Mouse (Mus musculus): Measurements from ENCODE around the gene Tnrc6b.

GRCm38 (mm10) chr15:80921781-80922180 is 210.7 kb downstream of the Tnrc6b start:
- TF ChIP-seq CTCF (IDR thresholded peaks at IDR 0.05; ENCODE audit: control insufficient read depth, insufficient read depth, low read length) (no peak), POLR2A (IDR thresholded peaks at IDR 0.05; ENCODE audit: borderline replicate concordance, control insufficient read depth, low read depth, low read length) (no peak)

Data from bone marrow, adult 2 months (tissue).